Mouse (Mus musculus) megakaryocyte, embryonic 14.5 days (primary cell): ENCODE results near the gene Serpinb9.

Source experiments
- FLI1 ChIP-seq: IDR thresholded peaks from 2 replicates; pipeline ENCODE4 v1.6.1; 2012; ENCODE audit warnings: low read length, inconsistent platforms, mixed read lengths
- GATA1 ChIP-seq: IDR thresholded peaks from 3 replicates; pipeline ENCODE4 v1.6.1; 2012; ENCODE audit warnings: mixed read lengths, low read length, inconsistent platforms, borderline replicate concordance

- TF ChIP-seq GATA1 = no peak
- TF ChIP-seq FLI1 = no peak
These were observed 27.2 kb downstream of the Serpinb9 start for GRCm38 (mm10) chr13:33030281-33030680.
